Mouse (Mus musculus): ENCODE measurements around the gene A730061H03Rik. TPM values are rescaled to one million over a fixed set of nuclear protein-coding genes. Genes with fewer than 3 reads are reported as not detected.

The A730061H03Rik gene
- total RNA-seq (2023) = 6.2 to 9.8 TPM (median 7.2 TPM) in 4 replicates

DNA sequence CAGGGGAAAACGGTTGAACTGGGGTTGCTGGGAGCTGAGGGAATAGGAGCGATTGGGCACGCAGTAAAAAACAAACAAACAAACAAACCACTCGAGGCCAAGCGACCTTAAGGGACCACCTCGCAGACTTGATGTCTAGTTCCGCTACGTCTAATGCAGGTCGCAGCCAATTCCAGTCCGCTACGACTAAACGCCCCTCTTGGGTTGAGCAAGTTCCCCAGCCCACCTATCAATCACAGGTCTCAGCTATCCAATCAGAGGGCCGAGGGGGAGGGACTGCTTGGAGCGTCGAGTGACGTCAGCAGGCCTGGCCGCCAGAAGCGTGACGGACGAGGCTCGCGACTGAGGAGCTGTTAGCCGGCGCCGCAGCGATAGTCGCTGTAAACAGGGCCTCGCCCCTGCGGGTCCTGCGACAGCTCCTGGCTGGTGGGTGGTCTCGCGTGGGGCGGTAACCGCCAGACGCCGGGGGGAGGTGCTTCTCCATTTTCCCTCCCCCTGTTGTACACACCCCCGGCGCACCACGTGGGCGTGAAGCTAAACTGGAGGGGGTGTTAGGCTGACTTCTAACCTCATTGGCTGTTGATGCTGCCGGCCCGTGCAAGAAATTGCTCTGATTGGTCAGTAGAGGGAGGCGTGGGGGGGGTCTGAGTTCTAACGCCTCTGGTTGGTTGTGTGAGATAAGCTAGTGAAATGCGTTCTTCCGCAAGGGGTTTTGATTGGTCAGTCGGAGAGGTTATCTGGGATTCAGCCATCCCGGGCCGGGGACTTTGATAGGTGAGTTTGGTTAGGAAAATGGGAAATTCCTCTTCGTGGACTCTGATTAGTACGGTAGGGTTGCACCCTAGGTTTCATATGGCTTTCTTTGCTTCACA, at the start of gene A730061H03Rik:
TSS of gene A730061H03Rik (minus strand) at position 205 of the 872 bp plus-strand sequence.

DNA sequence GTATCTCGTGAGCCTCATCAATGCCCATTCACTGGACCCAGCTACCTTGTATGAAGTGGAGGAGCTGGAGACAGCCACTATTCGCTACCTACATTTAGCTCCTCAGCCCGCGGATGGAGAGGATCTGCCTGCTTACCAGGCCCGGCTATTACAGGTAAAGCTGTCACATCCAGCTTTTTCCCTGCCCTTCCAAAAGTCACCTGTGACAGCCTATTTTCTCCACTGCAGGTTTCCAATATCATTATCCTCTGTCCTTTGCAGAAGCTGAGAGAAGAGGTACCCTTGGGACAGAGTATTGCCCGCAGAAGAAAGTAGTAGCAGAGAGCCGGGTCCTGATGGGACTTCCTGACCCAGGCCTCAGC, 43.0 kb upstream of the A730061H03Rik start, which contains the start of gene Irf9:
TSS of gene Irf9 (plus strand) at position 301 of the 362 bp plus-strand sequence.

DNA sequence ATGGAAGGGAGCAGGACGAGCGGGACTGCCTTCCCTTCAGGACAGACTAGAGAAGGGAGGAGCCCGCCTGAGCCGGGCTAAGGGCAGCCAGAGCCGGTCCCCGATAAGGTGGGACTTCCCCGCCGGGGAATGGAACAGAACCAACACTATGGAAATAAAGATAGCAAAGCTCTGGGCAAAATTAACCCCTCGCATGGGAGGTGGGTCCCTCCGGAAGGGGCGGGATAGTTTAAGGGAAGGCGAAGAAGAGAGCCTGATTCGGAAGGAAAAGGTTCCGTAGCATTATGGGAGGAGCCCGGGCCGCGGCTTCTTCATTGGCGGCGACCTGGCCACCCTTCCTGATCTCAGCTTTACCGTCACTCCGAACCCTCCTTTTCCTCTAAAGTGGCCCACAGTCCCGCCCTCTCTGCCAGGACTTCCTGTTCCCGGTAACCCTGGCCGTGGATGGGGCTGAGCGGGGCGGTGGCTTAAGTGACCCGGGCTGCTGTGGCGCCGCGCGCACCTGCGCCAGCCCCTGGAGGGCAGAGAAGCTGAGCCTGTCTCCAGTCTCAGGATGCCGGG, 31.2 kb upstream of the A730061H03Rik start, which contains the start of gene Rnf31:
TSS of gene Rnf31 (plus strand) at position 378 of the 561 bp plus-strand sequence.

DNA sequence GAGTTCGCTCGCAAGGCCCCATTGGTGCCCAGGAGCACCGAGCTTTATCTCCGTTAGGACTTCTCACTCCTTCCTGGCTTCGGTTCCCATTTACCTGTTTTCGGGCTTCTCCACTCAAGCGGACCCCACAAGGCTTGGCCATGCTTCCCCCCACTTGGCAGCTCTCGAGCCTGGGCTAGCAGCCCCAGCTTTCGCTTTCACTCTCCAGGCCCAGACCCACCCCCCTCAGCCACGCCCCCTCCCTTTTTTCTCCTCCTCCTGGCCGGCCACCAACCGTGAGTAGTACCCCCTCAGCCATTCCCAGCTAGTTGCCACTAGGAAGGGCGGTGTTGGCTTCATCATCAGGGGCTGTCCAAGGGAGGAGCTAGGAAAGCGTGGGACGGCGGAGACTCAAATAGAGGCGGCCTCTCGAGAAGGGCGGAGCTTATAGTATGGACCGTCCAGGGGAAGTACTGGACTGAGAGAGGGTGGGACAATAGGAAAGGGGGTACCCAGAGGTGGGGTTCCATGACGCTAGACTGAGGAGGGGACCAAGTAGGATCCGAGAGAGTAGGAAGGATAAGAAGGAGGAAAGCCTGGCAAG, 30.6 kb upstream of the A730061H03Rik start, which contains the start of gene Psme2:
TSS of gene Psme2 (minus strand) at position 366 of the 583 bp plus-strand sequence.

DNA sequence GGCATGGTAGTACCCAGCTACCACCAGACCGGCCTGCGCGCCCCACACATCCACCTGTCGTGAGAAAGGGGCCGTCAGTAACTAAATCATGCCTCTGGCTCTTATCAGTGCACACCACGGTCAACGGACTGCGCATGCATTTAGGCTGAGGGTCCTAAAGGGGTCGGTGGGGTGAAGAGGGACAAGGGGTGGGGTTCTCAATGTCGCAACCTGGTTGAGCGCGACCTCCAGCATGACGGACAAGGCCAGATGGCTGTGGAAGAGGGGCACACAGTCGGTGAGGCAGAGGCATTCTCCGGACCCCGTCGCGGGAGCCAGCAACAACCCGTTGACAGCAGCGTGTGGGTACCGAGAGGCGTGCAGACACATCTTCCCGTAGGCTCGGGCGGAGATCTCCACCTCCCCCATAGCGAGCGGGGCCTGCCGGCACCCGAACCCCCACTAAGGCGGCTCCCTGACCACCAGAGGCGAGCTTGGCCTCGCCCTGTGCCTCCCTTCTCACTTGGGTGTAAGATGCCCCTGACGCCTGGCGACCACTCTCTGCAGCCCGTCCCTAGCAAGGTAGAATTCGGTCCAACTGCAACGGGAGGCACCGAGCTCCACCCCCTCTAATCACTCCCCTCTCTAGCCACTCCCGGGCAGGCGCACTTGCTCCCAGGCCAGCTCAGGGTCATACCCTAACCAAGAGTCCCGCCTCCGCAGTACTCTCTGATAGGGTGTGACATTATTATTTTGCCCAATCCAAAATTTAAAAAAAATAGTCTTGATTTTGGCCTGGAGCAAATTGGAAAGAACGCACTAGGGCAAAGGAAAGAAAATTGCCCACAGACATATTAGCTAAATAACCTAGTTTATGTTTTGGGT, 24.7 kb upstream of the A730061H03Rik start, which contains the start of gene Emc9:
TSS of gene Emc9 (minus strand) at position 601 of the 864 bp plus-strand sequence.

DNA sequence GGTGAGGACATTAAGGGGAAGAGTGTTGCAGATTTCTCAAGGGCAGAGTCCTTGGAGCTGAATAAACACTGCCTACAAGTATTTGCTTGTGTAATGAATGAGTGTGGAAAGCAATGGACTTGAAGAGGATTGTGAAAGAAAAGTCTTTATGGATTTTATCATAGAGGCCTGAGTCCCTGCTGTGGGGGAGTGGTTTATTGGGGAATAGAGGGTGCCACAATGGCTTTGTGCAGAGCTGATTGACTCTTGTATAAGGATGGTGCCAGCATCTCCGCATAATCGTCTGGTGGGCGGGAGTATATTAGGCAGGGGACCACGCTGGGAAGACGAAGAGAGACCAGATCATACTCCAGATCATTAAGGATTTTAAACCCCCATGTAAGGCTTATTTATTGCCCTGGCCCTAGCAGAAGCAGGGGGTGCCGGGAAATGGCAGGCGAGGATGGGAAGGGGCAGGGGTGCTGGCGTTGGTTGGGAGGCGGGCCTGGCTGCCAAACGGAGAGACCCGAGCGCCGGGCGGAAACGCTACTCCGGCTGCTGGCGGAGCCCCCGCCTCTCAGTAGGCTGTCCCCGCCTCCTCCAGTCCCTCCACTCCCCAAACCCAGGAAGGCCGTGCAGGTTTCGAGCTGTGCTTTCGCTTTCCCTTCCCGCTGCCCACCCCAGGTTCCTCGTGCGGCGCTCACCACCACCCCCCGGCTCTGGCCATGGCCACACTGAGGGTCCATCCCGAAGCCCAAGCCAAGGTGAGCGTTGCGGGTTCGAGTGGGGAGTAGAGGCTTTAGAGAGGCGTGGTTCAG, 17.9 kb upstream of the A730061H03Rik start, which contains the start of gene Psme1:
TSS of gene Psme1 (plus strand) at position 253 of the 797 bp plus-strand sequence.

DNA sequence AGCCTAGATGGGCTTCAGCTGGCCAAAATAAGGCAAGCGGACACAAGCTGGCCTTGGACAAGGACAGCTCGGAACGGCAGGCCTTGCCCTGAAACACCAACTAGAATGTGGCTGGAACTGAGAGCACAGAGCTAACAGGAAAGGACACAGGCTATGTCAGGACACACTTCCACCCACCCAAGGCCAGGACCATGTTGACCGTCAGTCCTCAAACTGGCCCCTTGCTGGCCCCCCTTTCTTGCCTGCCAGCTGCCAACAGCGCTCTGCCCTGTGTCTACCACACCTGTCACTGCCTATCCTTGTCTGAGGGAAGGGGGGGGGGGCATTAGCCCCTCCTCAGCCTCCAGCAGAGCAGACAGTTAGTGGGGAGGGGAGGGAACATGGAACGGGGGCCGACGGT, 15.1 kb upstream of the A730061H03Rik start, which contains the start of gene Fitm1:
TSS of gene Fitm1 (plus strand) at position 316 of the 400 bp plus-strand sequence.

DNA sequence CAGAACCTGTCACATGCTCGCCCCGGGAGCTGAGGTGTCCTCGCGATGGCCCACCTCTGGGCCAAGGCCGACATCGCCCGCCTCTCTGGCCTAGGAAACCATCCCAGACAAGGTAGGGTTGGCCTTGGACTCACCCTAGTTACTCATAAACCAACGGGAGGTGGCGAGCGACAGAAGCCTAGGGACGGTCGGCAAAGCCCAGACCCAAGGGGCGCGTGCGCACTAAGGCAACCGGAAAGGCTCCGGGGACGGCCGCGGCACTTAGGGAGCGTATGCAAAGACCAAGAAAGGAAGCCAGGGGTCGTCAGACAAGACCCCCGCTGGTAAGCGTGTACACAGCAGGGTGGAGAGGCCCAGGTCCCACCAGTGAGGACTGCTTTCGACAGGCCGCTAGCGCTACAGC, 406 bp downstream of the A730061H03Rik start, which contains the start of gene Dcaf11:
TSS of gene Dcaf11 (plus strand) at position 208 of the 403 bp plus-strand sequence.

DNA sequence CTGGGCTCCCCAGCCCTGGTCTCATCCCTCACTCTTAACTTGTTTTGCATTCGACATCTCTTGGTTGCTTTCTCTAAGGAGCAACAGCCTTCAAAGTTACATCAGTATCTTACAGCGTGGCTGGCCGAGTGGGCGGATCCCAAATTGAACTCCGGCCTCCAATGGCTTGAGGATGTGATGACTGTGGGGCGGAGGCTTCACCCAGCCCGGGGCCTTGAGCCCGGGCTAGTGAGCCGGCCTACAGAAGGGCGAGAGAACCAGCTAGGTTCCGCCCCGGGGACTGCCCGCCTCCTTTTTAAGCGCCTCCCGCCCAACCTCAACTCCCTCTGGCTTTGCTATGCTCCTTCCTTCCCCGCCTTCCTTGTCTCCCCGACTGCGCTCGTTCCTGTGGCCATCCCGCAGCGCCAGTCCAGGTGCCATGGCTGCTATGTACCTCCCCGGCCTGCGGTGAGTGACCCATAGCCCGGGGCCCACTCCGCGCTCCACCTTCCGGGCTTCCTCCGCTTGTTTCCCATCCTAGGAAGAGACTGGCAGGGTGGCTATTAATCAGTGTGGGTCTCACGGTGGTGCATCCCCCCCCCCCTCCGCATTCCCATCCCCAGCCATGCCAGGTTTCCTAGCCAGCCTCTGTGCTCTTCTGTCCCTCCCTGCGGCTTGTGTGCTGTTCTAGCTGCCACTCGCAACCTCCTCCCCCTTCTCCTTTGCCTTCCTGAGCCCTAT, 20.0 kb downstream of the A730061H03Rik start, which contains the start of gene Pck2:
TSS of gene Pck2 (plus strand) at position 200 of the 720 bp plus-strand sequence.

DNA sequence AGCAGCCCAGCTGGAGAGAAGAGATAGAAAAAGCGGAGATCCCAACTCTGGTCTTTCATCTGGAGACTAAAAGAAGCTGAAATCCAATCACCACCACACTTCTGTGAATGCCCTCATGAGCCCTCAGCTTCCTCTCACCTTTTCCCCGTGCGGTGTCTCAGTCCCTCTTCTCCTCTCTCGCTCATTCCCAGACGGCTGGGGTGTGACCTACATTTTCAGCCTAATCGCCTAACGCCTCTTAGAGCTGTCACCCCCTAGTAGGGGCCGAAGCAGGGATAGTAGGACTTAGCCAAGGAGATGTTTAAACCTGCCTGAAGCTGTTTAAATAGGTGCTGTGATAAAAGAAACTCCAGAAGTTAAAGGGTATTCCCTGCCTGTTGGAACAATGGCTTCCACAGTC, 35.4 kb downstream of the A730061H03Rik start, which contains the start of gene Nrl:
TSS of gene Nrl (minus strand) at position 197 of the 400 bp plus-strand sequence.

DNA sequence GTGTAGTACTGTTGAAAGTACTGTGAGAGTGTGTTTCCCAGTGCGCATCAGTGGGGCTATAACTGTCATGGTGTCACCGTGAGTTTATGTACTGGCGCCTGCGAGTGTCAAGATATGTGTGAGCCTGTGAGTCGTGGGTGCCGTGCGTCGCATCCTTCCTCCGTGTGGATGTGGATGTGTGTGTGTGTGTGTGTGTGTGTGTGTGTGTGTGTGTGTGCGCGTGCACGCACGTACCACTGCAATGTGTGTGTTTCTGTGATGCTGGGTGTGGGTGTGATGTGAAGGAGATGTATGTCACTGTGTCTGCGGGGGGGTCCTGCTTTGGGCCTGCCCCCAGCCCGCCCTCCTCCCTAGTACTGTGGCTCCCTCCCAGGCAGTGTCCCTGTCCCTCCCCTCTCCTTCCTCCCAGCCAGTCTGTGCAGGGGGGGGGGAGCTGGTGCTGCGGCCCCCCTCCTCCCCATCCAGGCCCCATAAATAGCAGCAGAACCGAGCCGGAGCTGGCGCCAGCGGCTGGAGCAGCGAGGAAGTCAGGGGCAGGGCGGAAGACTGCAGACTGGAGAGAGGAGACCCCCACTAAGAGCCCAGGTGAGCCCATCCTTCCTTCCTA, 50.0 kb downstream of the A730061H03Rik start, which contains the start of gene Cpne6:
TSS of gene Cpne6 (plus strand) at position 321 of the 607 bp plus-strand sequence.

Other genes with a start within 250 kb of the A730061H03Rik start
- 22.2 to 26.4 TPM (median 24.7 TPM) in 4 replicates for gene Dhrs4, start 81.6 kb downstream of the A730061H03Rik start, total RNA-seq (2023)
- gene Carmil3, start 69.8 kb downstream of the A730061H03Rik start, total RNA-seq (2023) = 3.8 to 11.8 TPM (median 4.8 TPM) in 4 replicates
- gene Cpne6, start 50.0 kb downstream of the A730061H03Rik start, total RNA-seq (2023) = not detected in 4 replicates
- not detected in 4 replicates for gene Nrl, start 35.4 kb downstream of the A730061H03Rik start, total RNA-seq (2023)
- gene Pck2, start 20.1 kb downstream of the A730061H03Rik start, total RNA-seq (2023) = 43.4 to 51.1 TPM (median 49.0 TPM) in 4 replicates
- gene Dcaf11, start 400 bp downstream of the A730061H03Rik start, total RNA-seq (2023) = 84.9 to 91.3 TPM (median 86.3 TPM) in 4 replicates
- not detected in 4 replicates for gene Fitm1, start 15.2 kb upstream of the A730061H03Rik start, total RNA-seq (2023)
- 234 to 255 TPM (median 248 TPM) in 4 replicates for gene Psme1, start 17.7 kb upstream of the A730061H03Rik start, total RNA-seq (2023)
- 3.7 to 6.1 TPM (median 5.3 TPM) in 4 replicates for gene Emc9, start 24.9 kb upstream of the A730061H03Rik start, total RNA-seq (2023)
- 273 to 323 TPM (median 304 TPM) in 4 replicates for gene Psme2, start 30.7 kb upstream of the A730061H03Rik start, total RNA-seq (2023)
- gene Rnf31, start 31.3 kb upstream of the A730061H03Rik start, total RNA-seq (2023) = 94.6 to 97.8 TPM (median 96.3 TPM) in 4 replicates
- 83.5 to 105 TPM (median 99.2 TPM) in 4 replicates for gene Irf9, start 43.2 kb upstream of the A730061H03Rik start, total RNA-seq (2023)
- 0.79 to 1.5 TPM (median 1.0 TPM) in 4 replicates for gene Rec8, start 57.6 kb upstream of the A730061H03Rik start, total RNA-seq (2023)
- 56.3 to 62.2 TPM (median 58.4 TPM) in 4 replicates for gene Ipo4, start 75.6 kb upstream of the A730061H03Rik start, total RNA-seq (2023)
- 3.3 to 4.7 TPM (median 4.4 TPM) in 3 of 4 replicates, not detected in the other for gene Gm49378, start 77.5 kb upstream of the A730061H03Rik start, total RNA-seq (2023)
- gene Tm9sf1, start 83.4 kb upstream of the A730061H03Rik start, total RNA-seq (2023) = 38.2 to 51.1 TPM (median 44.8 TPM) in 4 replicates
- 2.3 to 2.6 TPM (median 2.5 TPM) in 4 replicates for gene Tssk4, start 89.8 kb upstream of the A730061H03Rik start, total RNA-seq (2023)
- 42.5 to 45.6 TPM (median 42.9 TPM) in 4 replicates for gene Mdp1, start 100.1 kb upstream of the A730061H03Rik start, total RNA-seq (2023)
- gene Gmpr2, start 111.5 kb upstream of the A730061H03Rik start, total RNA-seq (2023) = 18.2 to 28.2 TPM (median 22.1 TPM) in 4 replicates
- gene Nedd8, start 111.7 kb upstream of the A730061H03Rik start, total RNA-seq (2023) = 168 to 193 TPM (median 180 TPM) in 4 replicates
- 164 to 172 TPM (median 166 TPM) in 4 replicates for gene Tinf2, start 121.4 kb upstream of the A730061H03Rik start, total RNA-seq (2023)
- 1.2 to 2.3 TPM (median 1.8 TPM) in 4 replicates for gene Tgm1, start 153.5 kb upstream of the A730061H03Rik start, total RNA-seq (2023)
- 78.7 to 86.9 TPM (median 83.5 TPM) in 4 replicates for gene Rabggta, start 161.9 kb upstream of the A730061H03Rik start, total RNA-seq (2023)
- 29.7 to 33.0 TPM (median 31.4 TPM) in 4 replicates for gene Dhrs1, start 185.3 kb upstream of the A730061H03Rik start, total RNA-seq (2023)
- 29.6 to 35.0 TPM (median 33.4 TPM) in 4 replicates for gene Nop9, start 185.3 kb upstream of the A730061H03Rik start, total RNA-seq (2023)
- gene Cideb, start 198.1 kb upstream of the A730061H03Rik start, total RNA-seq (2023) = not detected in 4 replicates
- 0.19 to 0.83 TPM (median 0.33 TPM) in 4 replicates for gene Ltb4r2, start 201.0 kb upstream of the A730061H03Rik start, total RNA-seq (2023)
- not detected in 4 replicates for gene Ltb4r1, start 205.6 kb upstream of the A730061H03Rik start, total RNA-seq (2023)
- gene Adcy4, start 223.7 kb upstream of the A730061H03Rik start, total RNA-seq (2023) = 0.53 to 1.6 TPM (median 0.60 TPM) in 3 of 4 replicates, not detected in the other
- 84.2 to 93.2 TPM (median 86.6 TPM) in 4 replicates for gene Ripk3, start 228.5 kb upstream of the A730061H03Rik start, total RNA-seq (2023)